Mouse (Mus musculus): ENCODE measurements around the gene Gimap9. TPM values are rescaled to one million over a fixed set of nuclear protein-coding genes. Genes with fewer than 3 reads are reported as not detected.

Gimap9 gene
- polyA plus RNA-seq, 1 experiment from 2014 or later: 1.8 TPM

GRCm38 (mm10) chr6:48697555-48697930 is 21.6 kb downstream of the Gimap9 start:
- WGBS: 63% methylated on average over 1 of the region's 1 CpGs
- Histone ChIP-seq H3K9ac (ENCODE audit: low read depth, low read length) (no peak overlapping the region), H3K27ac (ENCODE audit: low read depth, low read length) (no peak overlapping the region), H3K9me3 (ENCODE audit: control insufficient read depth, low read length) (no peaks in the 10 kb centered on the region), H3K27me3 (replicated peaks; ENCODE audit: control insufficient read depth, insufficient read depth, low read length) (no peaks in the 10 kb centered on the region), H3K4me1 (ENCODE audit: control insufficient read depth, insufficient read depth, low read depth, low read length) (no peaks in the 10 kb centered on the region), H3K4me3 (ENCODE audit: low read length) (no peak overlapping the region), H3K4me2 (ENCODE audit: low read length) (no peak overlapping the region), H3K36me3 (ENCODE audit: control insufficient read depth, insufficient read depth, low read length) (no peaks in the 10 kb centered on the region)
- ATAC-seq: no peak

GRCm38 (mm10) chr6:48698066-48698856 is 22.3 kb downstream of the Gimap9 start:
- no peaks in the 10 kb centered on the region for H3K36me3 ChIP-seq (ENCODE audit: control insufficient read depth, insufficient read depth, low read length)
- no peak overlapping the region for H3K4me2 ChIP-seq (ENCODE audit: low read length)
- no peaks in the 10 kb centered on the region for H3K27me3 ChIP-seq (replicated peaks; ENCODE audit: control insufficient read depth, insufficient read depth, low read length)
- no peak overlapping the region for H3K4me3 ChIP-seq (ENCODE audit: low read length)
- no peak overlapping the region for H3K27ac ChIP-seq (ENCODE audit: low read depth, low read length)
- H3K9me3 ChIP-seq (ENCODE audit: control insufficient read depth, low read length): no peaks in the 10 kb centered on the region
- H3K4me1 ChIP-seq (ENCODE audit: control insufficient read depth, insufficient read depth, low read depth, low read length): no peaks in the 10 kb centered on the region
- no peak for ATAC-seq
- WGBS: 83% methylated on average over 7 of the region's 7 CpGs
- H3K9ac ChIP-seq (ENCODE audit: low read depth, low read length): no peak overlapping the region

- H3K27me3 ChIP-seq (replicated peaks; ENCODE audit: control insufficient read depth, insufficient read depth, low read length): no peaks in the 10 kb centered on the region
- ATAC-seq: no peak
- H3K4me3 ChIP-seq (ENCODE audit: low read length): no peak overlapping the region
- no peak overlapping the region for H3K27ac ChIP-seq (ENCODE audit: low read depth, low read length)
- WGBS: 83% methylated on average over 3 of the region's 3 CpGs
- H3K9ac ChIP-seq (ENCODE audit: low read depth, low read length): no peak overlapping the region
- no peaks in the 10 kb centered on the region for H3K9me3 ChIP-seq (ENCODE audit: control insufficient read depth, low read length)
- H3K36me3 ChIP-seq (ENCODE audit: control insufficient read depth, insufficient read depth, low read length): no peaks in the 10 kb centered on the region
- H3K4me2 ChIP-seq (ENCODE audit: low read length): no peak overlapping the region
- H3K4me1 ChIP-seq (ENCODE audit: control insufficient read depth, insufficient read depth, low read depth, low read length): no peaks in the 10 kb centered on the region
These were observed 23.0 kb downstream of the Gimap9 start for GRCm38 (mm10) chr6:48698888-48699287.

GRCm38 (mm10) chr6:48700251-48701075 is 24.5 kb downstream of the Gimap9 start:
- H3K27ac ChIP-seq (ENCODE audit: low read depth, low read length): no peak overlapping the region
- H3K4me1 ChIP-seq (ENCODE audit: control insufficient read depth, insufficient read depth, low read depth, low read length): no peaks in the 10 kb centered on the region
- ATAC-seq: no peak
- no peak overlapping the region for H3K4me2 ChIP-seq (ENCODE audit: low read length)
- no peaks in the 10 kb centered on the region for H3K27me3 ChIP-seq (replicated peaks; ENCODE audit: control insufficient read depth, insufficient read depth, low read length)
- no peaks in the 10 kb centered on the region for H3K9me3 ChIP-seq (ENCODE audit: control insufficient read depth, low read length)
- no peaks in the 10 kb centered on the region for H3K36me3 ChIP-seq (ENCODE audit: control insufficient read depth, insufficient read depth, low read length)
- no peak overlapping the region for H3K4me3 ChIP-seq (ENCODE audit: low read length)
- WGBS: 62% methylated on average over 5 of the region's 5 CpGs
- no peak overlapping the region for H3K9ac ChIP-seq (ENCODE audit: low read depth, low read length)

- Histone ChIP-seq H3K4me1 (ENCODE audit: control insufficient read depth, insufficient read depth, low read depth, low read length) (no peaks in the 10 kb centered on the region), H3K9ac (ENCODE audit: low read depth, low read length) (no peak overlapping the region), H3K27ac (ENCODE audit: low read depth, low read length) (no peak overlapping the region), H3K4me3 (ENCODE audit: low read length) (no peak overlapping the region), H3K4me2 (ENCODE audit: low read length) (no peak overlapping the region), H3K27me3 (replicated peaks; ENCODE audit: control insufficient read depth, insufficient read depth, low read length) (no peaks in the 10 kb centered on the region), H3K36me3 (ENCODE audit: control insufficient read depth, insufficient read depth, low read length) (no peaks in the 10 kb centered on the region), H3K9me3 (ENCODE audit: control insufficient read depth, low read length) (no peaks in the 10 kb centered on the region)
- no peak for ATAC-seq
- WGBS: 90% methylated on average over 7 of the region's 7 CpGs
These were observed 26.2 kb downstream of the Gimap9 start for GRCm38 (mm10) chr6:48702146-48702545.

- Histone ChIP-seq H3K36me3 (ENCODE audit: control insufficient read depth, insufficient read depth, low read length) (no peaks in the 10 kb centered on the region), H3K9ac (ENCODE audit: low read depth, low read length) (no peak overlapping the region), H3K4me3 (ENCODE audit: low read length) (no peak overlapping the region), H3K4me2 (ENCODE audit: low read length) (no peak overlapping the region), H3K9me3 (ENCODE audit: control insufficient read depth, low read length) (no peaks in the 10 kb centered on the region), H3K27ac (ENCODE audit: low read depth, low read length) (no peak overlapping the region), H3K4me1 (ENCODE audit: control insufficient read depth, insufficient read depth, low read depth, low read length) (no peaks in the 10 kb centered on the region), H3K27me3 (replicated peaks; ENCODE audit: control insufficient read depth, insufficient read depth, low read length) (no peaks in the 10 kb centered on the region)
- ATAC-seq: no peak
- WGBS: 76% methylated on average over 5 of the region's 5 CpGs
These were observed 26.7 kb downstream of the Gimap9 start for GRCm38 (mm10) chr6:48702601-48703000.

- Histone ChIP-seq H3K4me3 (ENCODE audit: low read length) (no peak overlapping the region), H3K4me1 (ENCODE audit: control insufficient read depth, insufficient read depth, low read depth, low read length) (no peaks in the 10 kb centered on the region), H3K9ac (ENCODE audit: low read depth, low read length) (no peak overlapping the region), H3K27me3 (replicated peaks; ENCODE audit: control insufficient read depth, insufficient read depth, low read length) (no peaks in the 10 kb centered on the region), H3K9me3 (ENCODE audit: control insufficient read depth, low read length) (no peaks in the 10 kb centered on the region), H3K27ac (ENCODE audit: low read depth, low read length) (no peak overlapping the region), H3K36me3 (ENCODE audit: control insufficient read depth, insufficient read depth, low read length) (no peaks in the 10 kb centered on the region), H3K4me2 (ENCODE audit: low read length) (no peak overlapping the region)
- no peak for ATAC-seq
These were observed 28.2 kb downstream of the Gimap9 start for GRCm38 (mm10) chr6:48704146-48704545.

- H3K9ac ChIP-seq (ENCODE audit: low read depth, low read length): no peak overlapping the region
These were observed 30.2 kb downstream of the Gimap9 start for GRCm38 (mm10) chr6:48706130-48706529.

GRCm38 (mm10) chr6:48718455-48718854 is 42.5 kb downstream of the Gimap9 start, which contains the start of the genes Gm28053 and Gimap7:
TSS of gene Gm28053 (plus strand) at chr6:48718607.
TSS of gene Gimap7 (plus strand) at chr6:48718621.
- Histone ChIP-seq H3K27ac (ENCODE audit: low read depth, low read length) (no peak within 1 kb of the TSS), H3K36me3 (ENCODE audit: control insufficient read depth, insufficient read depth, low read length) (no peaks in the 10 kb centered on the region), H3K4me1 (ENCODE audit: control insufficient read depth, insufficient read depth, low read depth, low read length) (no peaks in the 10 kb centered on the region), H3K4me2 (ENCODE audit: low read length) (no peak within 1 kb of the TSS), H3K9me3 (ENCODE audit: control insufficient read depth, low read length) (no peaks in the 10 kb centered on the region), H3K9ac (ENCODE audit: low read depth, low read length) (no peak within 1 kb of the TSS), H3K27me3 (replicated peaks; ENCODE audit: control insufficient read depth, insufficient read depth, low read length) (no peaks in the 10 kb centered on the region), H3K4me3 (ENCODE audit: low read length) (no peak within 1 kb of the TSS)
- no peak for ATAC-seq
- 56% methylated on average over 2 of the region's 2 CpGs for WGBS

More at GRCm38 (mm10) chr6:48706130-48706529, 30.2 kb downstream of the Gimap9 start:
- no peak overlapping the region for H3K4me2 ChIP-seq (ENCODE audit: low read length)
- H3K36me3 ChIP-seq (ENCODE audit: control insufficient read depth, insufficient read depth, low read length): no peaks in the 10 kb centered on the region
- H3K27me3 ChIP-seq (replicated peaks; ENCODE audit: control insufficient read depth, insufficient read depth, low read length): no peaks in the 10 kb centered on the region
- WGBS: 59% methylated on average over 3 of the region's 3 CpGs
- H3K4me1 ChIP-seq (ENCODE audit: control insufficient read depth, insufficient read depth, low read depth, low read length): no peaks in the 10 kb centered on the region
- no peaks in the 10 kb centered on the region for H3K9me3 ChIP-seq (ENCODE audit: control insufficient read depth, low read length)
- H3K27ac ChIP-seq (ENCODE audit: low read depth, low read length): no peak overlapping the region
- no peak overlapping the region for H3K4me3 ChIP-seq (ENCODE audit: low read length)
- no peak for ATAC-seq

All from hindbrain, embryonic 16.5 days (tissue).